Mouse (Mus musculus): Measurements from ENCODE around the gene Slc30a9.

GRCm38 (mm10) chr5:67299847-67300412 is 6.8 kb upstream of the Slc30a9 start:
- TF ChIP-seq POLR2A (IDR thresholded peaks at IDR 0.05; ENCODE audit: borderline replicate concordance, insufficient read depth, low read length), result no peak
- TF ChIP-seq CTCF (IDR thresholded peaks at IDR 0.05; ENCODE audit: borderline replicate concordance, insufficient read depth, low read depth, low read length), result no peak

Measured in cerebellum, adult 2 months (tissue).